Mouse (Mus musculus): ENCODE measurements around the gene Aqp7.

GRCm38 (mm10) chr4:41065196-41065595 lies 17.3 kb upstream of the Aqp7 start:
- TF ChIP-seq CTCF (IDR thresholded peaks at IDR 0.05; ENCODE audit: low read depth) (no peak), EP300 (IDR thresholded peaks at IDR 0.05; ENCODE audit: low read depth) (no peak)

Data from heart, postnatal 0 days (tissue).